Mouse (Mus musculus): ENCODE measurements at regions not wholly inside any gene's neighbourhood (a gene's known extent, or its start where the extent isn't known, plus 50 kb on each side); places are given as distances from the start of the nearest gene placed in this dataset.

- ATAC-seq (replicated peaks; ENCODE audit: poor library complexity, severe bottlenecking) = peak; percentile 81; the same call in 1 of the 2 replicates
Measured at GRCm38 (mm10) chrX:68313486-68313885, 364.9 kb upstream of the Fmr1 start.
